8 mouse cellular contexts compared by ENCODE assay signal in genomic region chr17:29436871-29437534, GRCm38 (mm10). TPM values are rescaled to one million over a fixed set of nuclear protein-coding genes. Genes with fewer than 3 reads are reported as not detected.
DNase-seq lines count a peak whose midpoint lies in the region; ATAC-seq and TF ChIP-seq lines count a peak whose summit lies in the region.

No protein-coding gene starts in this region.

- ATAC-seq in hematopoietic stem cell, adult 5-6 weeks (replicated peaks in 1 of 2; ENCODE audit: insufficient read depth in 1 of 2, low FRiP score in 2 of 2, low TSS enrichment in 1 of 2, low read depth in 1 of 2, poor library complexity in 2 of 2, severe bottlenecking in 2 of 2): peak; percentile 67 to 83
- ATAC-seq in lung, embryonic 14.5 days (ENCODE audit: insufficient read depth): peak; percentile 91
- peak; percentile 88 for ATAC-seq in neural tube, embryonic 15.5 days (ENCODE audit: low FRiP score)

- DNase-seq in Muller cell, postnatal 12 days (ENCODE audit: inconsistent ontology term): peak; percentile 90
- peak; percentile 66 to 71 for DNase-seq in cerebellum, adult 2 months
- DNase-seq in forelimb bud, embryonic 11.5 days (ENCODE audit: low read depth, low spot score): peak; percentile 77
- DNase-seq in layer of hippocampus, adult 9-10 months (ENCODE audit: low spot score): peak; percentile 35
- DNase-seq in lung, embryonic 14.5 days: peak; percentile 85
- peak; percentile 44 to 65 for DNase-seq in thymus, adult 18-20 months

- peak overlapping the region; percentile 52 for H3K4me3 ChIP-seq in cerebellum, adult 2 months (replicated peaks; ENCODE audit: insufficient read depth, low read depth, low read length)
- peak overlapping the region; percentile 41 for H3K4me3 ChIP-seq in lung, embryonic 14.5 days (ENCODE audit: low read depth, low read length)
- peak overlapping the region; percentile 42 for H3K4me3 ChIP-seq in neural tube, embryonic 15.5 days (replicated peaks)

- no peaks in the 10 kb centered on the region for H3K9me3 ChIP-seq in lung, embryonic 14.5 days (ENCODE audit: low read depth, low read length)
- H3K9me3 ChIP-seq in neural tube, embryonic 15.5 days (replicated peaks): no peaks in the 10 kb centered on the region

- H3K36me3 ChIP-seq in lung, embryonic 14.5 days (ENCODE audit: insufficient read depth): no peaks in the 10 kb centered on the region
- no peaks in the 10 kb centered on the region for H3K36me3 ChIP-seq in neural tube, embryonic 15.5 days

- H3K27me3 ChIP-seq in cerebellum, adult 2 months (ENCODE audit: control insufficient read depth, insufficient read depth, low read length): no peaks in the 10 kb centered on the region
- H3K27me3 ChIP-seq in lung, embryonic 14.5 days (ENCODE audit: insufficient read depth, low read length): no peaks in the 10 kb centered on the region
- no peaks in the 10 kb centered on the region for H3K27me3 ChIP-seq in neural tube, embryonic 15.5 days (replicated peaks)

- peak; percentile 32; the same call in 1 of the 2 replicates for TF ChIP-seq POLR2A in cerebellum, adult 2 months (IDR thresholded peaks at IDR 0.05; ENCODE audit: borderline replicate concordance, insufficient read depth, low read length)

- WGBS in cerebellum, adult 2 months: 4% methylated on average over 36 of the region's 36 CpGs
- under 1% methylated on average over 36 of the region's 36 CpGs for WGBS in lung, embryonic 14.5 days
- under 1% methylated on average over 27 of the region's 36 CpGs for WGBS in neural tube, embryonic 15.5 days

- no peak for TF ChIP-seq CTCF in cerebellum, adult 2 months (IDR thresholded peaks at IDR 0.05; ENCODE audit: borderline replicate concordance, insufficient read depth, low read depth, low read length)
- no peak for TF ChIP-seq CTCF in lung, embryonic 14.5 days (IDR thresholded peaks at IDR 0.05; ENCODE audit: low read depth)

- H3K4me2 ChIP-seq in lung, embryonic 14.5 days: peak overlapping the region; percentile 73
- H3K4me2 ChIP-seq in neural tube, embryonic 15.5 days: peak overlapping the region; percentile 64

- H3K27ac ChIP-seq in cerebellum, adult 2 months (ENCODE audit: insufficient read depth, low read length): no peak overlapping the region
- H3K27ac ChIP-seq in lung, embryonic 14.5 days (ENCODE audit: low read depth): peak overlapping the region; percentile 85
- H3K27ac ChIP-seq in neural tube, embryonic 15.5 days (replicated peaks): peak overlapping the region; percentile 82

- H3K4me1 ChIP-seq in cerebellum, adult 2 months (ENCODE audit: control insufficient read depth, insufficient read depth, low read length): peaks cover 5% of the 10 kb centered on the region; the same call in 1 of the 2 replicates
- peaks cover 12% of the 10 kb centered on the region for H3K4me1 ChIP-seq in lung, embryonic 14.5 days (ENCODE audit: insufficient read depth)
- peaks cover 20% of the 10 kb centered on the region for H3K4me1 ChIP-seq in neural tube, embryonic 15.5 days

- H3K9ac ChIP-seq in lung, embryonic 14.5 days: peak overlapping the region; percentile 57
- peak overlapping the region; percentile 48 for H3K9ac ChIP-seq in neural tube, embryonic 15.5 days (replicated peaks)

RNA-seq across cellular contexts. Expression of gene Pim1, which starts 53.5 kb away (rescaled TPM):
- polyA plus RNA-seq in cerebellum, adult 2 months (2012; rRNA removed): 10.5 and 10.9 TPM in 2 replicates
- total RNA-seq in hematopoietic stem cell, adult 5-6 weeks (2017): 426 and 588 TPM in 2 replicates
- 14.1 and 16.0 TPM in 2 replicates for polyA plus RNA-seq in lung, embryonic 14.5 days (2014; fragmentation: Nextera tagmentation; extraction: Ambion mirVana)
- 9.0 and 15.8 TPM in 2 replicates for polyA plus RNA-seq in neural tube, embryonic 15.5 days (2015; fragmentation: Nextera tagmentation; extraction: Ambion mirVana)

Comparison
In these comparisons a context has a peak if more than half of its experiments do, and no peak if none do; other contexts are left out.
1. DNase-seq: peak in every context shown above with its lines; median percentile 90 in Muller cell, postnatal 12 days; 85 in lung, embryonic 14.5 days; 77 in forelimb bud, embryonic 11.5 days; 68 in cerebellum, adult 2 months; 54 in thymus, adult 18-20 months; 35 in layer of hippocampus, adult 9-10 months.